Mouse (Mus musculus) neural tube, embryonic 14.5 days (tissue): Measurements from ENCODE around the gene Cdh24. TPM values are rescaled to one million over a fixed set of nuclear protein-coding genes. Genes with fewer than 3 reads are reported as not detected.

Experiments
- ATAC-seq: fragments of 200-750 bp; cut with Nextera tagmentation; 2 replicates; pipeline ENCODE4 v1.8.0; 2017; ENCODE audit warnings: low read depth, mild to moderate bottlenecking, moderate TSS enrichment, moderate library complexity
- H3K27ac ChIP-seq: fragments of 300-500 bp; sonication (generic); 2 replicates; pipeline ENCODE4 v1.5.1; 2014; ENCODE audit warnings: low read depth, mild to moderate bottlenecking, control low read depth, low read length, moderate library complexity, mixed read lengths
- H3K27me3 ChIP-seq: fragments of 300-500 bp; sonication (generic); 2 replicates; pipeline ENCODE4 v1.6.1; 2014; ENCODE audit warnings: low read length; ENCODE audit not compliant: control insufficient read depth, insufficient read depth
- H3K36me3 ChIP-seq: fragments of 300-500 bp; sonication (generic); 2 replicates; pipeline ENCODE4 v1.6.1; 2014; ENCODE audit warnings: low read length, mixed read lengths; ENCODE audit not compliant: control insufficient read depth, insufficient read depth
- H3K4me1 ChIP-seq: fragments of 300-500 bp; sonication (generic); 2 replicates; pipeline ENCODE4 v1.6.1; 2014; ENCODE audit warnings: low read length; ENCODE audit not compliant: control insufficient read depth, insufficient read depth
- H3K4me2 ChIP-seq: fragments of 300-500 bp; sonication (generic); 2 replicates; pipeline ENCODE4 v1.6.1; 2014; ENCODE audit warnings: mild to moderate bottlenecking, low read depth, low read length, control low read depth
- H3K4me3 ChIP-seq: fragments of 300-500 bp; sonication (generic); 2 replicates; pipeline ENCODE4 v1.5.1; 2014; ENCODE audit warnings: low read depth, low read length, control low read depth, mixed read lengths
- H3K9ac ChIP-seq: fragments of 300-500 bp; sonication (generic); replicated peaks from 2 replicates; pipeline ENCODE4 v1.6.1; 2014; ENCODE audit warnings: low read depth, mild to moderate bottlenecking, control low read depth, low read length, mixed read lengths
- H3K9me3 ChIP-seq: fragments of 300-500 bp; sonication (generic); 2 replicates; pipeline ENCODE4 v1.6.1; 2016; ENCODE audit warnings: low read length; ENCODE audit not compliant: control insufficient read depth
- WGBS: fragments of 180-500 bp; shearing (Covaris S2); extraction: QIAGEN DNeasy Blood & Tissue Kit; methylation state at CpG from one replicate; pipeline ENCODE4 v1.1.7; 2014; 5-methylcytosine and 5-hydroxymethylcytosine counted together
- polyA plus RNA-seq: library from polyadenylated mRNA; unstranded; fragments of >200 nt; fragmentation: Nextera tagmentation; extraction: Ambion mirVana; gene quantifications from 2 replicates; pipeline ENCODE4 v1.2.1, GENCODE M21; 2014

Gene Cdh24
- polyA plus RNA-seq, 1 experiment from 2014 or later, result 12.5 TPM

DNA sequence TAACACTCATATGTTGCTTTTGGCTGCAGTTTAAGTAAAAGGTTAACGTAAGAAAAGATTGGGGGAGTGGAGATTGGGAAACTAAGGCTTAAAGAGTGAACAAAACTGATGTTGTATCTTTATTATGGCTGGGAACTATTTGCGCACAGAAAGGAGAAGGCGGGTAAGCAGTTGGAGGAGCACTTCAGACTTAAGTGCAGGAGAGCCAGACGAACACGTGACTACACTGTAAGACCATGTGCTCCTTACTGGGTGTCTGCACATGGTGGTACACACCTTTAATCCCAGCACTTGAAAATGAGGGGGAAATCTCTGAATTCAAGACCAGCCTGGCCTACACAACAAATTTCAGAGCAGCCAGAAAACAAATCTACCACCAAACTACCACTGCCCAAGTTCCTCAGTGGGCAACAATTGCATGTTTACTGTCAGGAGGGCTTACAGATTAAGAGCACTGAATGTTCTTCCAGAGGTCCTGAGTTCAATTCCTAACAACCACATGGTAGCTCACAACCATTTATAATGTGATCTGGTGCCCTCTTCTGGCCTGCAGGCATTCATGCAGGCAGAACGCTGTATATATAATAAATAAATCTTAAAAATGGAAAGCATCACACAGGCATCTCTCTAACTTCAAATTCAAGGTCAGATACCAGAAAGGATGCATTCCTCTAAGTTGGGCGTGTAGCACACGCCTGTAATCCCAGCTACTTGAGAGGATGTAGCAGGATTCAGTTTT, 5.9 kb upstream of the Cdh24 start:
- Histone ChIP-seq H3K4me2 (no peak overlapping the region), H3K4me3 (no peak overlapping the region), H3K9me3 (no peaks in the 10 kb centered on the region), H3K4me1 (peaks cover 21% of the 10 kb centered on the region), H3K27ac (no peak overlapping the region), H3K27me3 (no peaks in the 10 kb centered on the region), H3K9ac (no peak overlapping the region), H3K36me3 (peaks cover 87% of the 10 kb centered on the region)
- ATAC-seq, result no peak
- WGBS, result 93% methylated on average over 8 of the region's 8 CpGs

DNA sequence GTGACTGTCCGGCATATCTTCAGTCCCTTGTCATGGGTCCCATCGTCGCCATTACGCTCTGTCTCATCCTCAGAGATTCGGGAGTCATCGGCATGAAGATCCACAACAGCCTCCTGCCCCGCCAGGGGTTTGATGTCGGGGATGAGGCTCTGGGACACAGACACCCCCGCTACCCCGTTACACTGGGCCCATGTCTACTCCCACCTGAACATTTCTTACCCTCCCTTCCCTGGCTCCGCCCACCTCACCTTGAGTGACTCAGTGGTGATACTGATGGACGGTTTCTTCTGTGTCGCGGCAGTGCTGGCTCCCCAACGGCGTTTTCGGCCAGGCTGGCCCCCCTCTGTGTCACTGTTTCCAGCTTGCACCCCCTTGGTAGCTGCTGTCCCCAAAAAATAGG, 5.3 kb upstream of the Cdh24 start:
- H3K27me3 ChIP-seq, result no peaks in the 10 kb centered on the region
- H3K4me1 ChIP-seq, result peaks cover 16% of the 10 kb centered on the region
- H3K27ac ChIP-seq, result no peak overlapping the region
- 97% methylated on average over 17 of the region's 17 CpGs for WGBS
- H3K4me3 ChIP-seq, result no peak overlapping the region
- ATAC-seq, result no peak
- H3K36me3 ChIP-seq, result peaks cover 83% of the 10 kb centered on the region
- no peak overlapping the region for H3K4me2 ChIP-seq
- no peak overlapping the region for H3K9ac ChIP-seq
- H3K9me3 ChIP-seq, result no peaks in the 10 kb centered on the region

DNA sequence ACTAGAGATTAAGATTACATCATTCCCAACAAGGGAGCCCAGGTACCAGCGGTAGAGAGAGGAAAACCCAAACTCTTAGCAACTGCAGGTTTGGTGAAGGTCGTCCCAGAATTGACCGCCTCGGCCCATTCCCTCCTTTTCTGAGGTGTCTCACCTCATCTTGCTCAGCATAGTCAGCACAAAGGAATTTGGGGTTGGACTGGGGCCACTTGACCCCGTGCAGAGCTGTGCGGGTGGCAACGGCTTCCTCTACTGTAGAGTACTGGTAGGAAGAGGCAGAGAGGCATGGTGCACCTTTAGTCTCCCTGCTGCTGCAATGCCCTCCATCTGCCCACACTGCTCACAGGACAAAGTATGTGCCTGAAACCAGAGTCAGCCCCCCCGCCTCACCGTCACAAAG, 3.1 kb upstream of the Cdh24 start:
- H3K4me2 ChIP-seq, result no peak overlapping the region
- ATAC-seq, result no peak
- H3K9me3 ChIP-seq, result no peaks in the 10 kb centered on the region
- no peak overlapping the region for H3K9ac ChIP-seq
- no peak overlapping the region for H3K27ac ChIP-seq
- H3K4me1 ChIP-seq, result peaks cover 15% of the 10 kb centered on the region
- peaks cover 66% of the 10 kb centered on the region for H3K36me3 ChIP-seq
- H3K4me3 ChIP-seq, result no peak overlapping the region
- no peaks in the 10 kb centered on the region for H3K27me3 ChIP-seq
- WGBS, result 96% methylated on average over 9 of the region's 9 CpGs

DNA sequence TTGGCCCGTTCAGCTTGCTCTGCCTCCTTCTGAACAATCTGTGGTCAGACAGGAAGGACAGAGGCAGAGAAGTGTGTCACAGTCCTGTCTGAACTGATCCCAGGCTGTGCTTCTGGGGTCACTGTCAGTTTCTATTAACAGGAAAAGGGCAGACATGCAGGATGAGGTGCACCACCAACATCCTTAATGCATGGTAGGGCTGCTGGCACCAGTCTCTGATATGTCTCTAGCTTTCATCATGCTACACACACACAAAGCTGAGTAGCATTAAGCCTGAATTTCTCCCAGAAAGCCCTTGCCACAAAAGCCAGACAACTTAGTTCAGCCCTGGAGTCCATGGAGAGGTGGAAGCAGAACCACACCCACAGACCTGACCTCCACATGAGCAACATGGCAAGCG, 1.8 kb upstream of the Cdh24 start:
- no peak for ATAC-seq
- WGBS, result 87% methylated on average over 2 of the region's 2 CpGs
- no peak overlapping the region for H3K27ac ChIP-seq
- no peak overlapping the region for H3K4me2 ChIP-seq
- no peaks in the 10 kb centered on the region for H3K27me3 ChIP-seq
- H3K4me3 ChIP-seq, result no peak overlapping the region
- peaks cover 14% of the 10 kb centered on the region for H3K4me1 ChIP-seq
- peaks cover 58% of the 10 kb centered on the region for H3K36me3 ChIP-seq
- H3K9me3 ChIP-seq, result no peaks in the 10 kb centered on the region
- no peak overlapping the region for H3K9ac ChIP-seq

DNA sequence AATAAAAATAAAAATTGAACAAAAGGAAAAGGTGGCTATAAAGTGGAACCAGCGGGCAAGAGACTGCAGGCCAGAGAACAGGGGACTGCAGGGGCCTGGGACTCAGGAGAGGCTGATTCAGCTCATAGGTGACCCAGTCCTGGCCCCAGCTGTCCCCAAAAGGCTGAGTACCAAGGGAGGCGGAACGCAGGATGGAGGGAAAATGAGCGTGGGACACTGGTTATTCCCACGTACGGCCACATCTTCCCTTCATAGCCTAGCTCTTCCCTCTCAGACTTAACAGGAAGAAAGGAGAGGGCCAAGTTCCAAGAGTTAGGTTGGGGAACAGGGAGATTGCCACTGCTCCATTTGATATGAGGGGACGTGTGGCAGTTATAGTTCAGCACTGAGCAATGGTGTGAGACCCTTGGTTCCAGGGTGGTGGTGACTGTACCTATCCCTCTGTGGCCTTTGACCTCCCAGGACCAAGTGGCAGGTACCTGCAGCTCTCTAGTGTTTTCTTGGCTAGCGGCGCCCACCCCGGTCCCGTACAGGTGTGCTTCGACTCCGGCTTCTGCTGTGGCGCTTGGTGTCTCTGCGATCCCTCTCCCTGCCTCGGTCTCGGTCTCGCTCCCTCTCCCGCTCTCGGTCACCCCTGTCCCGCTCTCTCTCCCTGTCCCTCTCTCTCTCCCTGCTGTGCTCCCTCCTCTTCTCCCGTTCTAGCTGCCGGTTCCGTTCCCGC, 1.2 kb upstream of the Cdh24 start:
- no peak overlapping the region for H3K4me3 ChIP-seq
- no peak for ATAC-seq
- H3K27me3 ChIP-seq, result no peaks in the 10 kb centered on the region
- no peak overlapping the region for H3K27ac ChIP-seq
- no peaks in the 10 kb centered on the region for H3K9me3 ChIP-seq
- H3K9ac ChIP-seq, result no peak overlapping the region
- H3K36me3 ChIP-seq, result peaks cover 52% of the 10 kb centered on the region
- H3K4me2 ChIP-seq, result no peak overlapping the region
- WGBS, result 80% methylated on average over 25 of the region's 25 CpGs
- H3K4me1 ChIP-seq, result peaks cover 14% of the 10 kb centered on the region

DNA sequence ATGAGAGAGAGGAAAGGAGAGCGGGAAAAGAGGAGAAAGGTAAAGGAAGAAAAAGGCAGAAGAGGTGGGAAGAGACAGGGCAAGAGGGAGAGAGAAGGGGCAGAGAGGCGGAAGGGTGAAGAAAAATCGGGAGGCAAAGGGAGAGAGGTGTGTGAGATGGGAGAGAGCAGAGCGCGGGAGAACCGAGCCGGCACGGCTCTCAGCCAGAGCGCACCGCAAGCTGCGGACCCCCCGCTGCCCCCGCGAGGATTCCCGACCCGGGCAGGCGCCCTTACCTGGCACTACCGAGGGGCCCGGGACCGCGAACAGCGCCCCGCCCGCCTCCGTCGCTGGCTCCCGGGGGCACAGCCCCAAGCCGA, 239 bp downstream of the Cdh24 start, which contains the start of gene Gm17606:
Gene Gm17606 (plus strand): TSS at position 7 of the 359 bp plus-strand sequence.
- Histone ChIP-seq H3K4me1 (peaks cover 14% of the 10 kb centered on the region), H3K9me3 (no peaks in the 10 kb centered on the region), H3K27me3 (no peaks in the 10 kb centered on the region), H3K9ac (peak within 1 kb of the TSS; percentile 82), H3K4me2 (peak within 1 kb of the TSS; percentile 88), H3K4me3 (peak within 1 kb of the TSS; percentile 68), H3K36me3 (peaks cover 43% of the 10 kb centered on the region), H3K27ac (peak within 1 kb of the TSS; percentile 76)
- ATAC-seq, result no peak; the same call in 1 of the 2 replicates
- under 1% methylated on average over 17 of the region's 28 CpGs for WGBS

DNA sequence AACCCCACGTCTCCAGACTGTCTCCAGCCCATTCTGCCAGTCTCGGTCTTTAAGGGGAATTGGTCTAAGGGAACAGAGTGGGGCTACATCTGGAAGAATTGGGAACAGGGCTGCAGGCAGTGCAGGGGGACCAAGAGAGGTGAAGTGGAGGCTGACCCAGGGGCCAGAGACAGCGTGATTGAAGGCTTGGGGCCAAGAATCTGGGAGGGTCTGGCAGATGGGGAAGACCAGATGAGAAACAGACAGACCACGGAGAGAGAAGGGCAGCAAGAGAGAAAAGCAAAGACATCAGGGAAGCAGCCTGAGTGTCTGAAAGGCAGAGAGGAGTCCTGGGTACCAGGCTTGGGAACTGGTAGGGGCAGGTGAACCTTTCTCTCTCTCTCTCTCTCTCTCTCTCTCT, 1.0 kb downstream of the Cdh24 start:
- peaks cover 35% of the 10 kb centered on the region for H3K36me3 ChIP-seq

DNA sequence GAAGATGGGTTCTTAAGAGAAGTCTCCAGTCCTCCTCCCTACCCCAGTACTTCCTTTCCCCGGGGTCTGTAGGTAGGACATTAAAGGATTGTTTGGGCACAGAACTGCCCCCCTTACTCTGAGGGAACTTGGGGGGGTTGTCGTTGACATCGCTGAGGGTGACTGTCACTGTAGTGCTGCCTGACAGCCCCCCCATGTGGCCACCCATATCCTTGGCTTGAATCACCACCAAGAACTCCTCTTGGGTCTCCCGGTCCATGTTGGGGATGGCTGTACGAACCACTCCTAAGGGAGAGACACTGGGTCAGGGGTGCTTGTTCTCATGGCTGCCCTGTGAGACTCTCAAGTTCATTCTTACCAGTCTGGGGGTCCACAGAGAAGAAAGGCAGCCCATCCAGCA, 3.0 kb downstream of the Cdh24 start:
- H3K4me3 ChIP-seq, result no peak overlapping the region
- peaks cover 23% of the 10 kb centered on the region for H3K36me3 ChIP-seq
- no peaks in the 10 kb centered on the region for H3K27me3 ChIP-seq
- no peak overlapping the region for H3K27ac ChIP-seq
- ATAC-seq, result no peak
- 84% methylated on average over 5 of the region's 5 CpGs for WGBS
- H3K4me1 ChIP-seq, result peaks cover 14% of the 10 kb centered on the region
- no peaks in the 10 kb centered on the region for H3K9me3 ChIP-seq
- H3K4me2 ChIP-seq, result no peak overlapping the region
- H3K9ac ChIP-seq, result 0 out of 2 replicates have a peak overlapping the region, but pooled peaks have one; percentile 7

More for the DNA sequence above, 1.0 kb downstream of the Cdh24 start:
- peak overlapping the region; percentile 68 for H3K4me3 ChIP-seq
- H3K27me3 ChIP-seq, result no peaks in the 10 kb centered on the region
- ATAC-seq, result no peak
- H3K9ac ChIP-seq, result peak overlapping the region; percentile 82
- no peaks in the 10 kb centered on the region for H3K9me3 ChIP-seq
- 16% methylated on average over 4 of the region's 4 CpGs for WGBS
- H3K4me1 ChIP-seq, result peaks cover 14% of the 10 kb centered on the region
- H3K27ac ChIP-seq, result no peak overlapping the region
- H3K4me2 ChIP-seq, result peak overlapping the region; percentile 88

DNA sequence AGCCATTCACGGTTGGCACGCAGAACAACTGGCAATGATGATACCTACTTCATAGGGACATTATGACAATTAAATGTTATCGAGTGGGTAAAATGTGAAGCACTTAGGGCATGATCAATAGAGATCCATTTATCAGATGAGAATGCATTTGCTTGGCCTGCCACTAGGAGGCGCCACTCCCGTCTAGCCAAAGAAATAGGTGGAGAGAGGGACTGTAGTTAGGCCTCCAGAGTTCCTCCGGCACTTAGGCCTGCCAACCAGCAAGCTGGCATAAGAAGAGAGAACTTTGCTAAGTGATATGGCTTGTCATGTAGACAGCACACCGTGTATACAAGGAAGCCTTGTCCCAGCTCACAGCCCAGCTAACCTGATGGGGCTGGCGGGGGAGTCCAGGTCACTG, 4.2 kb downstream of the Cdh24 start:
- peaks cover 24% of the 10 kb centered on the region for H3K36me3 ChIP-seq
- H3K4me1 ChIP-seq, result peaks cover 14% of the 10 kb centered on the region
- H3K9me3 ChIP-seq, result no peaks in the 10 kb centered on the region
- no peak for ATAC-seq
- H3K27me3 ChIP-seq, result no peaks in the 10 kb centered on the region
- H3K4me2 ChIP-seq, result no peak overlapping the region
- WGBS, result 47% methylated on average over 8 of the region's 8 CpGs
- no peak overlapping the region for H3K9ac ChIP-seq
- H3K27ac ChIP-seq, result no peak overlapping the region
- no peak overlapping the region for H3K4me3 ChIP-seq
